Mouse (Mus musculus) erythroblast, embryonic 14.5 days (primary cell): ENCODE data around the gene Adgb.

Experiments
- GATA1 ChIP-seq: IDR thresholded peaks from 2 replicates; pipeline ENCODE4 v1.6.1; 2012; ENCODE audit warnings: low read length, inconsistent platforms, mixed read lengths
- TAL1 ChIP-seq: IDR thresholded peaks from 3 replicates; pipeline ENCODE4 v1.6.1; 2012; ENCODE audit warnings: low read length, inconsistent platforms, mixed read lengths

DNA sequence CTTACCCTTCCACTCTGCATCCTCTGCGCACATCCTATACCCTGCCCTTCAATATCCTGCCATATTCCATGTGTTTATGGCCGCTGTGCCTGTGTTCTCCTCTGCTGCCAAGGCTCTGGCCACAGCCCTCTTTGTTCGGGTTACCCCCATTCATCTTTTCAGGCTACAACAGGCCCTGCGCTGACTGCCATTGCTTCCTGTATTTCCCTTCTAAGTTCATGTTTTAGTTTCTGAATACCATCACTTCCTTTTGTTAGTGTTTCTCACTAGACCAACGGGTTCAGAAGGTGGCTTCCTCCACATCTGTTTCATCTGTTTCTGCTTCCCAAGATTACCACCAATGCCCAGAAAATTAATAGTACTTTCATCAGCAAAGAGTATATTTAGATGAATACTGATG, 42.5 kb downstream of the Adgb start:
- no peak for TF ChIP-seq GATA1
- no peak for TF ChIP-seq TAL1
